Mouse (Mus musculus): Measurements from ENCODE around the gene Tbc1d8. TPM values are rescaled to one million over a fixed set of nuclear protein-coding genes. Genes with fewer than 3 reads are reported as not detected.

Gene Tbc1d8
- polyA plus RNA-seq, 1 experiment from 2014 or later = 7.2 TPM

- no peak overlapping the region for H3K27ac ChIP-seq
- no peak overlapping the region for H3K4me2 ChIP-seq
- H3K4me3 ChIP-seq (replicated peaks) = no peak overlapping the region
- ATAC-seq (ENCODE audit: low FRiP score) = no peak
- H3K9ac ChIP-seq = no peak overlapping the region
- H3K36me3 ChIP-seq (replicated peaks) = no peaks in the 10 kb centered on the region
- 83% methylated on average over 10 of the region's 10 CpGs for WGBS
- H3K4me1 ChIP-seq = no peaks in the 10 kb centered on the region
- no peaks in the 10 kb centered on the region for H3K9me3 ChIP-seq
- peaks cover 11% of the 10 kb centered on the region; the same call in 1 of the 2 replicates for H3K27me3 ChIP-seq
Observed at GRCm38 (mm10) chr1:39338831-39339230, 139.7 kb downstream of the Tbc1d8 start.

DNA sequence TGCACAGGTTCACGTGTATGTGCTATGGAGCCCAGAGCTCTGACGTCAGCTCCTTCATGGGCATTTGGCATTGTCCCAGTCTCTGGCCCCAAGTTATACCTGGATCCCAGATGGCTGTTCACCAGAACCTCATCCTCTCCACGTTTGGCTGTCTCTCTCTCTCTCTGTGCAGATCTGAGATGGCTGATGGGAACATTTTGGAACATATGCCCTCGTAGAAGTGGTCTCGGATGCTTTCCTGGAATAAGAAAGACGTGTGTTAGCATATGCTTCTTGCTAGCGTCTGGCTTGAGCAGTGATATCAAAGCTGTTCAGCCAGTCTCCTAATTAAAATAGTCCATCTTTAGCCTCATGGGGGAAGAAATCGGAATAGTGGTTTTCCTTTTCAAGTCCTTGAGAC, 141.8 kb downstream of the Tbc1d8 start:
- Histone ChIP-seq H3K9me3 (no peaks in the 10 kb centered on the region), H3K4me2 (no peak overlapping the region), H3K27ac (no peak overlapping the region), H3K4me3 (replicated peaks) (no peak overlapping the region), H3K27me3 (peaks cover 11% of the 10 kb centered on the region; the same call in 1 of the 2 replicates), H3K4me1 (no peaks in the 10 kb centered on the region), H3K9ac (no peak overlapping the region), H3K36me3 (replicated peaks) (no peaks in the 10 kb centered on the region)
- no peak for ATAC-seq (ENCODE audit: low FRiP score)
- 88% methylated on average over 8 of the region's 8 CpGs for WGBS

GRCm38 (mm10) chr1:39335561-39336196, 142.9 kb downstream of the Tbc1d8 start:
- Histone ChIP-seq H3K4me3 (replicated peaks) (no peak overlapping the region), H3K27ac (no peak overlapping the region), H3K27me3 (peaks cover 11% of the 10 kb centered on the region; the same call in 1 of the 2 replicates), H3K9me3 (no peaks in the 10 kb centered on the region), H3K36me3 (replicated peaks) (no peaks in the 10 kb centered on the region), H3K9ac (no peak overlapping the region), H3K4me1 (no peaks in the 10 kb centered on the region), H3K4me2 (no peak overlapping the region)
- no peak for ATAC-seq (ENCODE audit: low FRiP score)
- 23% methylated on average over 15 of the region's 15 CpGs for WGBS

GRCm38 (mm10) chr1:39332456-39332855, 146.1 kb downstream of the Tbc1d8 start:
- 86% methylated on average over 4 of the region's 4 CpGs for WGBS
- ATAC-seq (ENCODE audit: low FRiP score) = no peak
- H3K4me1 ChIP-seq = no peaks in the 10 kb centered on the region

GRCm38 (mm10) chr1:39330857-39331594, 147.5 kb downstream of the Tbc1d8 start:
- H3K36me3 ChIP-seq (replicated peaks) = no peaks in the 10 kb centered on the region
- peaks cover 10% of the 10 kb centered on the region; the same call in 1 of the 2 replicates for H3K27me3 ChIP-seq
- no peak for ATAC-seq (ENCODE audit: low FRiP score)
- H3K27ac ChIP-seq = no peak overlapping the region
- WGBS = 84% methylated on average over 7 of the region's 7 CpGs
- H3K4me1 ChIP-seq = no peaks in the 10 kb centered on the region
- H3K4me3 ChIP-seq (replicated peaks) = no peak overlapping the region
- H3K4me2 ChIP-seq = no peak overlapping the region
- no peak overlapping the region for H3K9ac ChIP-seq
- H3K9me3 ChIP-seq = no peaks in the 10 kb centered on the region

More at GRCm38 (mm10) chr1:39332456-39332855, 146.1 kb downstream of the Tbc1d8 start:
- H3K9me3 ChIP-seq = no peaks in the 10 kb centered on the region
- no peak overlapping the region for H3K27ac ChIP-seq
- no peak overlapping the region for H3K9ac ChIP-seq
- H3K4me3 ChIP-seq (replicated peaks) = no peak overlapping the region
- no peaks in the 10 kb centered on the region for H3K36me3 ChIP-seq (replicated peaks)
- no peak overlapping the region for H3K4me2 ChIP-seq
- peaks cover 11% of the 10 kb centered on the region; the same call in 1 of the 2 replicates for H3K27me3 ChIP-seq

- no peaks in the 10 kb centered on the region for H3K36me3 ChIP-seq (replicated peaks)
- no peak overlapping the region for H3K4me2 ChIP-seq
- no peaks in the 10 kb centered on the region for H3K27me3 ChIP-seq
- H3K4me3 ChIP-seq (replicated peaks) = no peak overlapping the region
- H3K27ac ChIP-seq = no peak overlapping the region
- 85% methylated on average over 7 of the region's 7 CpGs for WGBS
- no peaks in the 10 kb centered on the region for H3K9me3 ChIP-seq
- no peaks in the 10 kb centered on the region for H3K4me1 ChIP-seq
- ATAC-seq (ENCODE audit: low FRiP score) = no peak
- H3K9ac ChIP-seq = no peak overlapping the region
Observed at GRCm38 (mm10) chr1:39327546-39327945, 151.0 kb downstream of the Tbc1d8 start.

DNA sequence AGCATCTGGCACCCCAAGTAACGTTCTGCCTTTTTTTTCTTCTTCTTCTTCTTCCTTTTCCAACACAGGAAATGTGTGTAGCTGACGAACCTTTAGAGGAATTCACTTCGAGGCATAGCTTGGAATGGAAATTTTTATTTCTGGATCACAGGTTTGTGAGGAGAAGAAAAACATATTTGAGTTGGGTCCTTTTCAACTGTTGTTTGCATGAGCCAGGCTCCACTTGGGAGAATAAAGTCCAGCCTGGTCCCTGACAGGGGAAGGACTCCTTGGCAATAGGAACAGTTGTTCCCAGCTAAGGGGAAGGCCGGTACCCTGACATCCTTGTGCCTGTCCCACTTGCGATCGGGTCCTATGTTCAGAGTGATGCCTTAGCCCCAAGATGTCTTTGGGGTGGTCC, 153.3 kb downstream of the Tbc1d8 start:
- Histone ChIP-seq H3K27me3 (no peaks in the 10 kb centered on the region), H3K9ac (no peak overlapping the region), H3K4me3 (replicated peaks) (no peak overlapping the region), H3K36me3 (replicated peaks) (no peaks in the 10 kb centered on the region), H3K4me1 (no peaks in the 10 kb centered on the region), H3K27ac (no peak overlapping the region), H3K4me2 (no peak overlapping the region), H3K9me3 (no peaks in the 10 kb centered on the region)
- no peak for ATAC-seq (ENCODE audit: low FRiP score)
- 93% methylated on average over 6 of the region's 6 CpGs for WGBS

DNA sequence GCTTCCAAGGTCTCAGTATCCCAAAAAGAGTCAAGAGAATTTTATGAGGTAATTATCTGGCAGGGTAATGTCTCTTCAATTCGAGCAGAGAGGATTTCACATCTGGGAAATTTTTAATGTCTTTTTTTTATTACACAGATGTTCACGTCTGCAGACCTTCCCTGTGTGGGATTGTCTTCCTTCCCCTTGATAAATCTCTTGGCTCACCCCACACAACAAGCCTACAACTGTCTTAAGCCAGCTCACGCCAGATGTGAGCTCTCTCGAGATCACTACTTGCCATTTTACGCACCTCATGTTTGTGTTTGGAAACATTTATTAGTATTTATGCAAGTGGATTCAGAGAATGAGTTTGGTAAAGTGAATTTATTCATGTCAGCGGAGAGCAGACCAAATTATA, 156.6 kb downstream of the Tbc1d8 start:
- Histone ChIP-seq H3K4me2 (no peak overlapping the region), H3K4me3 (replicated peaks) (no peak overlapping the region), H3K36me3 (replicated peaks) (no peaks in the 10 kb centered on the region), H3K9ac (no peak overlapping the region), H3K4me1 (no peaks in the 10 kb centered on the region), H3K27ac (no peak overlapping the region), H3K27me3 (no peaks in the 10 kb centered on the region), H3K9me3 (no peaks in the 10 kb centered on the region)
- no peak for ATAC-seq (ENCODE audit: low FRiP score)
- WGBS = 88% methylated on average over 6 of the region's 6 CpGs

Other genes starting within 250 kb of the Tbc1d8 start
- 453 and 454 TPM in 2 replicates for gene Rpl31, start 110.9 kb downstream of the Tbc1d8 start, polyA plus RNA-seq (2016; fragmentation: Nextera tagmentation; extraction: Ambion mirVana)
- 23.1 and 24.1 TPM in 2 replicates for gene Cnot11, start 56.2 kb upstream of the Tbc1d8 start, polyA plus RNA-seq (2016; fragmentation: Nextera tagmentation; extraction: Ambion mirVana)
- gene Rnf149, start 98.7 kb upstream of the Tbc1d8 start, polyA plus RNA-seq (2016; fragmentation: Nextera tagmentation; extraction: Ambion mirVana) = 24.7 and 30.5 TPM in 2 replicates
- gene Creg2, start 172.7 kb upstream of the Tbc1d8 start, polyA plus RNA-seq (2016; fragmentation: Nextera tagmentation; extraction: Ambion mirVana) = 0.22 and 0.38 TPM in 2 replicates
- not detected in 2 replicates for gene Rfx8, start 242.2 kb upstream of the Tbc1d8 start, polyA plus RNA-seq (2016; fragmentation: Nextera tagmentation; extraction: Ambion mirVana)